ENCODE assay signal across 9 mouse cellular contexts in genomic region chr2:102032713-102033343, GRCm38 (mm10).
DNase-seq lines count a peak whose midpoint lies in the region; ATAC-seq and TF ChIP-seq lines count a peak whose summit lies in the region.
"Had no signal": no experiment of that assay in that cellular context is flagged by ENCODE, and none has a peak within 500 bp of the region (broad histone marks: within the 10 kb centered on the region; RNA-seq: fewer than 3 reads in every experiment).

No protein-coding gene starts in this region.

- no peaks in the 10 kb centered on the region for H3K27me3 ChIP-seq in heart, embryonic 15.5 days
- H3K27me3 ChIP-seq in hindbrain, embryonic 14.5 days (ENCODE audit: control insufficient read depth, insufficient read depth, low read length), result no peaks in the 10 kb centered on the region
- no peaks in the 10 kb centered on the region for H3K27me3 ChIP-seq in neural tube, embryonic 13.5 days
- H3K27me3 ChIP-seq: limb, embryonic 13.5 days had no signal

- H3K4me2 ChIP-seq in heart, embryonic 15.5 days, result no peak overlapping the region
- no peak overlapping the region for H3K4me2 ChIP-seq in hindbrain, embryonic 14.5 days (replicated peaks)
- H3K4me2 ChIP-seq in neural tube, embryonic 13.5 days, result no peak overlapping the region
- H3K4me2 ChIP-seq: limb, embryonic 13.5 days had no signal

- ATAC-seq in heart, embryonic 15.5 days (replicated peaks; ENCODE audit: insufficient number of reproducible peaks, insufficient read depth, low FRiP score, low read depth), result 0 out of 2 replicates have a peak, but pooled peaks have one; percentile 11
- ATAC-seq in CD4-positive, CD25-positive, alpha-beta regulatory T cell, adult 4 months, result peak; percentile 15
- ATAC-seq in hindbrain, embryonic 14.5 days (ENCODE audit: low FRiP score), result peak; percentile 28; the same call in 1 of the 2 replicates
- ATAC-seq in neural tube, embryonic 13.5 days (ENCODE audit: low read depth), result no peak

- no peak overlapping the region for H3K27ac ChIP-seq in heart, embryonic 15.5 days
- peak overlapping the region; percentile 55; the same call in 1 of the 2 replicates for H3K27ac ChIP-seq in hindbrain, embryonic 14.5 days
- H3K27ac ChIP-seq in neural tube, embryonic 13.5 days (replicated peaks), result peak overlapping the region; percentile 49
- H3K27ac ChIP-seq in gastrocnemius, adult 2 months, result no peak overlapping the region

- WGBS in heart, embryonic 15.5 days, result 67% methylated on average over 9 of the region's 9 CpGs
- 67% methylated on average over 9 of the region's 9 CpGs for WGBS in hindbrain, embryonic 14.5 days
- 60% methylated on average over 9 of the region's 9 CpGs for WGBS in neural tube, embryonic 13.5 days

- intact Hi-C loops in heart, postnatal 36 days (cut with DNase I), result loop anchor here (5.0 kb wide), 1 partner anchor 194 kb away; no protein-coding TSS in a partner anchor
- intact Hi-C loops in gastrocnemius, adult 2 months (cut with DNase I), result loop anchor here (5.0 kb wide), 2 partner anchors 126 to 419 kb away; partner anchors contain the start of gene Fjx1

- no peak overlapping the region for H3K4me3 ChIP-seq in heart, embryonic 15.5 days
- no peak overlapping the region for H3K4me3 ChIP-seq in hindbrain, embryonic 14.5 days (replicated peaks; ENCODE audit: low read length)
- H3K4me3 ChIP-seq in neural tube, embryonic 13.5 days, result no peak overlapping the region
- no peak overlapping the region for H3K4me3 ChIP-seq in gastrocnemius, adult 2 months
- H3K4me3 ChIP-seq: limb, embryonic 13.5 days had no signal

- DNase-seq in heart, postnatal 36 days, result no peak
- DNase-seq in hindbrain, embryonic 14.5 days (ENCODE audit: low spot score), result peak; percentile 70
- DNase-seq in urinary bladder, postnatal 10 days (ENCODE audit: low spot score), result no peak
- no peak for DNase-seq in gastrocnemius, adult 2 months
- no peak for DNase-seq in urinary bladder, adult 18-20 months (ENCODE audit: low spot score in 2 of 2)

- no peak for TF ChIP-seq CTCF in gastrocnemius, adult 2 months (IDR thresholded peaks at IDR 0.05)

- H3K4me1 ChIP-seq in heart, embryonic 15.5 days (replicated peaks), result peaks cover 22% of the 10 kb centered on the region
- peaks cover 54% of the 10 kb centered on the region for H3K4me1 ChIP-seq in hindbrain, embryonic 14.5 days (replicated peaks; ENCODE audit: control insufficient read depth, insufficient read depth, low read length)
- H3K4me1 ChIP-seq in neural tube, embryonic 13.5 days (replicated peaks), result peaks cover 76% of the 10 kb centered on the region

- H3K9me3 ChIP-seq in heart, embryonic 15.5 days (replicated peaks), result no peaks in the 10 kb centered on the region
- H3K9me3 ChIP-seq in hindbrain, embryonic 14.5 days (ENCODE audit: control insufficient read depth, low read length), result no peaks in the 10 kb centered on the region
- no peaks in the 10 kb centered on the region for H3K9me3 ChIP-seq in neural tube, embryonic 13.5 days
- H3K9me3 ChIP-seq: limb, embryonic 13.5 days had no signal

- H3K36me3 ChIP-seq in heart, embryonic 15.5 days, result no peaks in the 10 kb centered on the region
- H3K36me3 ChIP-seq in hindbrain, embryonic 14.5 days (replicated peaks; ENCODE audit: control insufficient read depth, insufficient read depth), result no peaks in the 10 kb centered on the region
- no peaks in the 10 kb centered on the region for H3K36me3 ChIP-seq in neural tube, embryonic 13.5 days

- no peak overlapping the region for H3K9ac ChIP-seq in heart, embryonic 15.5 days
- no peak overlapping the region for H3K9ac ChIP-seq in hindbrain, embryonic 14.5 days
- H3K9ac ChIP-seq in neural tube, embryonic 13.5 days, result no peak overlapping the region
- H3K9ac ChIP-seq: limb, embryonic 13.5 days had no signal

Comparison
In these comparisons a context has a peak if more than half of its experiments do, and no peak if none do; other contexts are left out.
1. H3K27ac ChIP-seq: peak in hindbrain, embryonic 14.5 days (single experiment) and neural tube, embryonic 13.5 days (single experiment); none in heart, embryonic 15.5 days (single experiment) and gastrocnemius, adult 2 months (single experiment).